Mouse (Mus musculus) megakaryocyte progenitor cell, adult 5-6 weeks (primary cell): Measurements from ENCODE around the gene Enthd1. TPM values are rescaled to one million over a fixed set of nuclear protein-coding genes. Genes with fewer than 3 reads are reported as not detected.
"Not testable (repeated sequence)": the region's sequence is repeated elsewhere in the genome, so short reads cannot be mapped to it uniquely, and the experiment has no call there.

Experiments used
- ATAC-seq: replicated peaks from 2 replicates; pipeline ENCODE4 v1.8.0; 2016; ENCODE audit warnings: mild to moderate bottlenecking, moderate TSS enrichment, inconsistent platforms; ENCODE audit not compliant: poor library complexity
- total RNA-seq, 2 experiments: library from RNA; stranded (forward) in 1 of 2; stranded (reverse) in 1 of 2; fragments of 157-497, 149-512 nt in 1 of 2; fragments of 200-1000 nt in 1 of 2; gene quantifications; 2 replicates each; pipeline versions ENCODE4 v1.2.3 to v1.2.4; 2015 to 2017

Gene Enthd1
- total RNA-seq, 2 experiments from 2014 or later, result not detected

GRCm38 (mm10) chr15:80538671-80539340, 26.1 kb downstream of the Enthd1 start:
- no peak for ATAC-seq

GRCm38 (mm10) chr15:80538075-80538474, 26.9 kb downstream of the Enthd1 start:
- ATAC-seq, result no peak

DNA sequence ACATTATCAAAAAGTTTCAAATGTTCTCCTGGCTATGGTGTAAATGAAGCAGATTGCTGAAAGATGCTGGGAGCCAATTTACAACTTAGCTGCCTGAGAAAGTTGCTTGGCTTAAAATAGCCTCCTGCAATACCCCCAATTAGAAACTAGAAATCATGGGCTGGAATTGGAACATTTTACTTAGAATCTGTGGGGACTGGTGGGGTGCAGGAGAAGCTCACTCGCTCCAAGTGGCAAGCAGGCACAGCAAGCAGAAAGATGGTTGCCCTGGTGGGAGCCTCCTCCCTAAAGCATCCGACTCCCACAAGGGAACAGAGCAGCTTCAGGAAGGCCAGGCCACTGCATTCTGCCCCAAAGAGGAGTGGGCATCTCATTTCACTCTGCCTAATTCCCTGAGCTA, 28.9 kb downstream of the Enthd1 start:
- no peak for ATAC-seq

- ATAC-seq, result no peak
These were observed 31.7 kb downstream of the Enthd1 start for GRCm38 (mm10) chr15:80533274-80533673.

DNA sequence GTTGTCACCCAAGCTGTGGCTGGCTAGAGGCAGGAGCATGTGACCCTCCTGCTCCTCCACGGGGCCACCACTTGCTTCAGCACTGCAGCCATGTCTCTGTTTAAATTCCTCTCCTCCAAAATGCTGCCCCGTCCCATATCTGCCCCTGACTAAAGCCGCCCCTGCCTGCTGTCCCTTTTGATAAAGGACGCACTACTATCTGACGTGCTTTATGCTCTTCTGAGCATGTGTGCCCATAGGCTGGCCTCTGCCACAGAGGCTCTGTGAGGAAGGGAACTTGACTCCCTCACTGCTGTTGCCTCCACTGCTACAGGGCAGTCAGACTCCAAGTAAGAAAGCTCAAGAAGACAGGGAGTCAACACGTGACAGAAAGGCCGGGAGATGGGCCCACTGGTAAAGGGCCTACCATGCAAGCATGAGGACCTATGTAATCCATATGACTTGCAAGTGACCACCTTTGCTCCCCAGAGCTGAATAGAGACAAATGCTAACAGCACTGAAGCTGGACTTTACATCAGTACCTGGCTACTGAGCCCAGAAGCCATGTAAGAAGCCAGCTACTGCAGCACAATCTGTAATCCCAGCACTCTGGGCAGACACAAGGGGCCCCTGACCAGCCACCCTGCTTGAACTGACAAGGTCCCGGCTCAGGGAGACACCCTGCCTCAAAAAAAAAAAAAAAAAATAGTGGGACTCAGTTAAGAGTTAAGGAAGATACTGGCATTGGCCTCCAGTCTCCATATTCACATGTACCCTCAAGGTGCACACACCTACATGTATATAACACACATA, 32.5 kb downstream of the Enthd1 start:
- peak; percentile 83 for ATAC-seq

DNA sequence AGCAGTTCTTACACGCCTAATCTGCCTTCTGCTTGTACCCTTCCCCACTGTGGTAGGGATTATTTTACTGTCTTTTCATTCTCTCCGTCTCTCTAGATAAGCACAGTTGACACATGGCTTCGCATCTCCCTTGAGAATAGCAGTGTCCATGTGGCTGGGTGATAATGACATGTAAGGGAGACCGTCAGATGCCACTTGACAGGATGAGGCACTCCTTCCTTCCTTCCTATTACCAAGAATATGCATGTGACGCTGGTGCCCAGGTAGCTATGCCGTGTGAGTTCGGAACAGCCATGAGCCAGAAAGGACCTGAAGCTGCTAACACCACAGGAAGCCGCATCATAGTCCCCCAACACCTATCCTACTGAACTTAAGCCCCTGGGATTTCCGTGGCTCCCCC, 33.9 kb downstream of the Enthd1 start:
- peak; percentile 59 for ATAC-seq

GRCm38 (mm10) chr15:80529955-80530869, 34.7 kb downstream of the Enthd1 start:
- ATAC-seq, result no peak

DNA sequence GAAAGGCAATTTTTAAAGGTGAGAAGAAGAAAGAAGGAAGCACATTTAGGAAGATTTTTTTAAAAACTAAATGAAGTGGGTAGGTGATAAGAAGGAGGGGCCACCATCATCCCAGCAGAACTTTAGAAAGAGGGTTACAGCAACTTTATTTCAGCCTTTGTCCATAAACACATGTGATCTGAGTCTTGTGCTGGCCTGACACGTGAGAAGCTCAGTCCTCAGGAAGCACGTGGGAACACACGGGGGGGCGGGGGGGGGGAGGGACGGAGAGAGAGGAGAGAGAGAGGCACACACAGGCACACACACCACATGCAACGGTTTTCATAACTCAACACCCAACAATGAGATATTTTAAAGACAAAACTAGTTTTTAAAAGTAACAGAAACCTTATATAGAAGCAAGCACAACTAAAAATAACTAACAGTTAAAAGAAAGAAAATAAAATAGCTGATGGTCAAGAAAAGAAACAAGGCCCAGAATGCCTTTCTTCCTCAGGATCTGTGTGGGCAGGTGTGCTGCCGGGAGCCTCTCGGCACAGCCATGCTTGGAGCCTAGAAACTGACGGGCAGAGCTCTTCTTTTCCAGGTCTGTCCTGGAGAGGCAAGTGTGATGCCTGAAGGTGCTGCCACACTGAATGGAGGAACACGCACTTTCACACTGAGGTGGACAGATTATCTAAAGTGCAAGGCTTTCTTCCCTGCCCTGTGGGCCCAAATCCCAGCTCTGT, 43.1 kb downstream of the Enthd1 start:
- no peak for ATAC-seq

- ATAC-seq, result no peak
These were observed 45.0 kb downstream of the Enthd1 start for GRCm38 (mm10) chr15:80519931-80520330.

DNA sequence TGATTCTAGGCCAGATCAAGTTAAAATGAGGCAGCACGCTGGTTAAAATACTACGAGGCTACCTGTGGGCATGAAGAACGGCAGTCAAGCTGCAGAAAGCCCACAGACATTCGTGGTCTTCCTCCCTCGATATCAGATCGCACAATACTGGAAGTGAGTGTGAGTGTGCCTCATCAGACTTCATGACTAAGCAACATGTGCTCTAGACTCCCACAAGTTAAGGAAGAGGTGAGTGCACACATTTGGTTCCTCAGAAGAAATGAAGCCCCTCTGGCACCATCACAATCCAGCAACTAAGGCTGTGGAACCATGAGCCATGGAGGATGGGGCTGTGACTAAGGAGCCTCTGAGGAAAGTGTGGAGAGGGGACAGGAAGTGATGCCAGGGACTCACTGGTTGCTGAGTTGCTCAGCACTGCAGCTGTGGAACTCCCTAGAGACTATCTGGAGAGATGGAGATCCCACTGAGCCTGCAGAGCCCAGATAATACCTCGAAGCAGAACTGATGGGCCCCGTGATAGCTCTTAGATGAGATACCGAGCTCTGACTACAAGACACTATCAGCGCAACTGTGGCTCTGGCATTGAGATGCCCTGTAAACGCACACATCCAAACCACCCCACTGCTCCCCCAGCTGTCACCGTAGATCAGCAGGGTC, 46.3 kb downstream of the Enthd1 start:
- ATAC-seq, result peak; percentile 49

DNA sequence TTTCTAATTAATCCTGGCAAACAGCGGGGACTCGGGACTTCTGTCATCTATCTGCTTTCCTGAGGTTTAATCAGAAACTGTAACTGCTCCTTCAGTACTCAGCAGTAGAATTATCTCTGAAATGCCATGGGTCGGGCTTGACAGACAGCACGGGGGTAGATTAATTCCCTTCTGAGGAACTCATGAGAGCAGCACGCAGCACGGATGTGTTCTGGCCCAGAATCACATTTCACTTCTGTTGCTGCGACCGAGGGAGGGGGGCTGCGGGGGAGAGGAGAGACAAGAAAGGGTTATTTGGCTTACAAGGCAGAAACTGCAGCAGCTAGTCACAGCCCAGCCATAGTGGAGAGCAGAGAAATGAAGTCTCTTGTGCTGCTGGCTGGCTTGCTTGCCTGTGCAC, 47.0 kb downstream of the Enthd1 start:
- peak; percentile 83 for ATAC-seq

DNA sequence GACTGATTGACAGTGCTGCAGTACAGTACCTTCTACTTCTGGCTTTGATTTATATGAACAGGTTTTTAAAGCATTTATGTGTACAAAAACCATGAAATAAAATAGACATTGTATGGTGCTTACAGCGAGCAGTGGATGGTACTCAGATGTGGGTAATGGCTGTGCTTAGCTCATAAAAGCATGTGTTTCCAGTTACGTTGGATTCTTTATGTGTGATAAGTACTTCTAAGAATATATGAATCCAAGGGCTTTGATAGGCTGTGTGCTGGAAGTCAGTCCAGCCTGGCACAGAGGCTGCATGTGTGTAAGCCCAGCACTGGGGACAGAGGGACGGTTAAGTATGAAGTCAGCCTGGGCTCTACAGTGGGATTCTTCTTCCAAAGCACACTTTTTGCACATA, 48.4 kb downstream of the Enthd1 start:
- ATAC-seq, result no peak

DNA sequence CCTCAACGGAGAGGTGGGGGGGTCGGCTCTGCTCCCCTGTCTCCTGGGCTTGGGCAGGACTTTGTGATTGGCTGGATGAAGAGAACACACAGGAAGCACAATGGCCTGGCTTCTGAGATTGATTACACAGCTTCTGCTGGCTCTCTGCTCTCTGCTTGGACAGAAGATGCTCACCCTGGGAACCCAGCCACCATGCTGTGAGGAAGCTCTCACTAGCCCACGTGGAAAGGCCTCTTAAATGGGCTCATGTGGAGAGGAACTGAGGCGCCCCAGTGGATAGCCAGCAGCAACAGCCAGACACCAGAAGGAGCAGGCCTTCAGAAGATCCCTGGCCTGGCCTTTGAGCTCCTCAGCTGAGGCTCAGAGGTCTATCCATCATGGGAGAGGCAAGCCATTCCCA, 59.9 kb downstream of the Enthd1 start:
- no peak for ATAC-seq

DNA sequence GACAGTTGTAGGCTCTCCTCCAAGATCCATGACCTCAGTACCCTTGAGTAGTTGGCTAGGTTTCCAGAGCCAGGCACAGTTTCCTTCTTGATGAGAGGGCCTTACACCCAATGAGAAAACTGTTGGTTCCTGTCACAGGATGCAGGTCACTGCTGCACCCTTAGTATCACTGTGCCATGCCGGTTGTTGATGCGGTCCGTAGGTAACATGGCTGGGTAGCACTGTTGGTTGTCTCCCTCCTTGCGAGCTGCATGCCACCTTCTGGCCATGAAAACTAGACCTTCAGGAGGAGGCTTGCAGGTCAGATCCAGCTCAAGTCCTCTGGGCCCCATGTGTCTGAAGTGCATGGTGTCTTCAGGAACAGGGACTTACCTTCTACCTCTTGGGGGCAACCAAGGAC, 61.8 kb downstream of the Enthd1 start:
- ATAC-seq, result not testable (repeated sequence)

DNA sequence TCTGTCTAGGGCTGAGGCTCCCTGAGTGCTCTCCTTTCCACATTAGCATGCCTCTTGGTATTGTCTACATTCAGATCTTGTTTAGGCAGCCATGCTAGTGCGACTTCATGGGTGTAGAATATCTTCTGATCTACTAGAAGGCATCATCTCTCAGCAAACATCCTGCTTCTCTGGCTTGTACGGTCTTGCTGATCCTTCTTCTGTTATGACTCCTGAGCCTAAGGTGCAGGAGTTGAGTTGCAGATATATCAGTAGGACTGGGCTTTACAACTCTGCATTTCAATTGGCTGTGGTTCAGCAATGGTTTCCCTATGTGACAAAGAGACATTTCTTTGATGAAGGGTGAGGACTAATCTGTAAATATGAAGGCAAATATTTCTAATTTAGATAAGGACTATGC, 62.2 kb downstream of the Enthd1 start:
- no peak for ATAC-seq

DNA sequence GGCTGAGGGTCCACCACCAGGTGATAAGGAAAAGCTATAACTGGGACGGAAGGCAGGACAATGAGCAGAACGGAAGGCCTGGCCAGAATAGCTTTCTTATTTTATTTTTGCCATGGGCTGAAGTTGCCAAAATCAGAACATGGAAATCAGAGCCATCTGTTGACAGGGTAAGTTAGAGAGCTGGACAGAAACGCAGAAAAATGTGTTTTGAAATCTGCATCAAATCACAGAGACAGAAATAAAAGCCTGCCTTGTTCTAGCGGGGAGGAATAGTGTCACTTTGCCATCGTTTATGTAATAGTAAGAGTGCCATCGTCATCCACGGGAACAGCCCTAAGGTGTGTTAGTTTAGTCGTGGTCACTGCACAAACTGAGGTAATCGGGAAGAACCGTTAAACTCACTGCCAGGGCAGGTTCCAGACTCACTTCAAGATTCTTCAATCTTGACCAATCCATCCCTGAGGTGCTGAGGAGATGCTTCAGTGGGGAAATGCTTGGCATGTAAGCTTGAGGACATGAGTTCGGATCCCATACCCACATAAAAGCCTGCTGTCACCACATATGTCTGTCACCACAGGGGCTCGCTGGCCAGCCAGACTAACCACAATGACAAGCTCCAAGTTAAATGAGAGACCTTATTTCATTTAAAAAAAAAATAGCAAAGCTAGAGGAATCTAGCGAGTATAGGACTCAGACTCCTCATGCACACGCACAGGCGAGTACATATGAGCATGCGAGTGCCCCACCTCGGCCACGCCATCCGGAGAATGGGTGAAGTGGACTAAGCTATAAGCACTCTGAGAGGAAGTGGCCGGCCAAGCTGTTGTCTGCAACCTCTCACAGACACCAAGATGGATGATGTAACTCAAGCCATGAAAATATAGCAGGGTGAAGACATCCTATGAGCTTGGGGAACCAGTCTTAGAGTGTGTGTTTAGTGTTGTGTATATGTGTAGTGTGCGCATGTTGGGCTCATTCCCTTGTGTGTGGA, 63.6 kb downstream of the Enthd1 start:
- 0 out of 2 replicates have a peak, but pooled peaks have one; percentile 32 for ATAC-seq

- no peak for ATAC-seq
These were observed 64.5 kb downstream of the Enthd1 start for GRCm38 (mm10) chr15:80500426-80500825.

DNA sequence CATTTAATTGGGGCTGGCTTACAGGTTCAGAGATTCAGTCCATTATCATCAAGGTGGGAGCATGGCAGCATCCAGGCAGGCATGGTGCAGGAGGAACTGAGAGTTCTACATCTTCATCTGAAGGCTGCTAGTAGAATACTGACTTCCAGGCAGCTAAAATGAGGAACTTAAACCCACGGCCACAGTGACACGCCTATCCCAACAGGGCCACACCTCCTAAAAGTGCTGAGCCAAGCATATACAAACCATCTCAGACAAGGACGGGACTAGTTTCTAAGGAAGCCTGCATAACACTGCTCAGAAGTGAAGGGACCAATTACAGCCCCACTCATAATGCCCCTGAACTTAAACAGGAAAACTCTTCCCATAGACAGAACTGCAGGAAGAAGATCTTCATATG, 67.2 kb downstream of the Enthd1 start:
- peak; percentile 84 for ATAC-seq

DNA sequence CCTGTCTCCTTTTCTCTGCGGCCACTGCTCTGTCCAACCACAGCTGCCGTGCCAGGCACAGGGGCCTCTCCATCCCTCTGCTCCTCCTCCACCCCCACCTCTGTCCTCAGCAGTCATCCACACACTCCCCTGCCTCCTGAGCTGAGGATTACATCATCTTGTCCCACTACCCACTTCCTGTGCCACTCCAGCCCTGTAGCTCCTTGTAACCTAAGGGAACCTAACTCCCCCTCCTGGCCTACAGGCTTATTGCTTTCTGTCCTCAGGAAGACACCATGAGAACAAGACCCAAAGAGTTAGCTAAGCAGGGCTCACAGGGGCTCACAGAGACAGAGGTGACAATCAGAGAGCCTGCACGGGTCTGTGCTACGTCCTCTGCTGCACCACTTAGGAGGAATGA, 73.5 kb downstream of the Enthd1 start:
- 0 out of 2 replicates have a peak, but pooled peaks have one; percentile 48 for ATAC-seq
